Mouse (Mus musculus): Measurements from ENCODE around the gene Snrnp70.

The Snrnp70 gene

GRCm38 (mm10) chr7:45337469-45337868, 58.1 kb downstream of the Snrnp70 start:
- no peak for DNase-seq (ENCODE audit: low spot score)

GRCm38 (mm10) chr7:45336319-45336718, 59.2 kb downstream of the Snrnp70 start:
- no peak for DNase-seq (ENCODE audit: low spot score)

- no peak for DNase-seq (ENCODE audit: low spot score)
These were observed 60.5 kb downstream of the Snrnp70 start, which contains the start of gene Hrc for GRCm38 (mm10) chr7:45335056-45335455. Gene Hrc, plus strand, starts transcription at chr7:45335290.

- DNase-seq (ENCODE audit: low spot score), result no peak
These were observed 60.9 kb downstream of the Snrnp70 start for GRCm38 (mm10) chr7:45334605-45335004.

- peak; percentile 87 for DNase-seq (ENCODE audit: low spot score)
These were observed 62.0 kb downstream of the Snrnp70 start, which contains the start of gene Trpm4 for GRCm38 (mm10) chr7:45333431-45333982. Gene Trpm4, minus strand, starts transcription at chr7:45333780.

GRCm38 (mm10) chr7:45332685-45333425, 62.7 kb downstream of the Snrnp70 start:
- DNase-seq (ENCODE audit: low spot score), result peak; percentile 61

- no peak for DNase-seq (ENCODE audit: low spot score)
These were observed 64.0 kb downstream of the Snrnp70 start for GRCm38 (mm10) chr7:45331502-45331901.

- no peak for DNase-seq (ENCODE audit: low spot score)
These were observed 66.6 kb downstream of the Snrnp70 start for GRCm38 (mm10) chr7:45328841-45329475.

All from ovary, postnatal 36 days (tissue).